Mouse (Mus musculus) lung, postnatal 0 days (tissue): ENCODE measurements around the gene Atg14.

Source experiments
- CTCF ChIP-seq: IDR thresholded peaks from 2 replicates; pipeline ENCODE4 v1.5.1; 2016; ENCODE audit warnings: antibody characterized with exemption, mild to moderate bottlenecking
- EP300 ChIP-seq: IDR thresholded peaks from 2 replicates; pipeline ENCODE4 v1.6.1; 2016; ENCODE audit warnings: antibody characterized with exemption, mild to moderate bottlenecking, control low read depth

- no peak for TF ChIP-seq EP300
- no peak for TF ChIP-seq CTCF
Measured at GRCm38 (mm10) chr14:47554236-47554635, 16.2 kb downstream of the Atg14 start.
